Mouse (Mus musculus): ENCODE data around the gene Hdhd5. TPM values are rescaled to one million over a fixed set of nuclear protein-coding genes. Genes with fewer than 3 reads are reported as not detected.

Gene Hdhd5
- total RNA-seq, 2 experiments from 2014 or later, result 4.3 to 4.7 TPM

DNA sequence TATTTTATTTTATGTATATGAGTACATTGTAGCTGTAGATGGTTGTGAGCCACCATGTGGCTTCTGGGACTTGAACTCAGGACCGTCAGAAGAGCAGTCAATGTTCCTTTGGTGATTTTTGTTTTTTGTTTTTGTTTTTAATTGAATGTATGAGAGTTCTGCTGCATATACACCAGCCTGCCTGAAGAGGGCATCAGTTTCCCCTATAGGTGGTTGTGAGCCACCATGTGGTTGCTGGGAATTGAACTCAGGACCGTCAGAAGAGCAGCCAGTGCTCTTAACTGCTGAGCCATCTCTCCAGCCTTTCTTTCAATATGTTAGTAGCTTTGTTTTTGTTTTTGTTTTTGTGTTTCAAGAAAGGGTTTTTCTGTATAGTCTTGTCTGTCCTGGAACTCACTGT lies 5.2 kb upstream of the Hdhd5 start:
- ATAC-seq (replicated peaks; ENCODE audit: poor library complexity), result no peak

DNA sequence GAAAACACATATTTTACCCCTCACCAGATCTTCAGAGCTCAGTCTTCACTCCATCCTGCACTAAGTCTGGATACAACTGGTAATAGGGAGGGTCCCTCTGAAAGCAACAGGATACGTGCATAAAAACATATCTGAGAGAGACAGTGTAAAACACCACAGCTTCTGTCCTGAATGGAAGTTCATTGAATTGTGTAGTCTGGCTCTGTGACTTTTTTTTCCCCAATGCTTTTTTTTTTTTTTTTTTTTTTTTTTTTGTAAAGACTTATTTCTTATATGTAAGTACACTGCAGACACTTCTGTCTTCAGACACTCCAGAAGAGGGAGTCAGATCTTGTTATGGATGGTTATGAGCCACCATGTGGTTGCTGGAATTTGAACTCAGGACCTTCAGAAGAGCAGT lies 1.5 kb upstream of the Hdhd5 start:
- ATAC-seq (replicated peaks; ENCODE audit: poor library complexity), result no peak

DNA sequence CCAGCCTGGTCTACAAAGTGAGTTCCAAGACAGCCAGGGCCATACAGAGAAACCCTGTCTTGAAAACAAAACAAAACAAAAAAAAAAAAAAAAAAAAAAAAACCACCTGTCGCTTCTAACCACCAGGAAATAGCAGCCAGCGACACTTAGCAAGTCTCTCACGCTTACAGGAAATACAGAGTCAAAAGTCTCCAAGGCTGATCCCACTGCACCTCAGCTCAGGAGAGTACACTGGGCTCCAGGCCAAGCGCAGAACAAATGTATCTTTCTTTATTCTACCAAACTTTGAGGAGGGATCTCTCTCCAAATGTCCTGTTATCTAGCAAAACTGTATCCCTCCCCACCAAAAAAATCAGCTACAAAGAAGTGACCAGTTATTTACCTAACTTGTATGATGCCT lies 2.0 kb downstream of the Hdhd5 start:
- no peak for ATAC-seq (replicated peaks; ENCODE audit: poor library complexity)

DNA sequence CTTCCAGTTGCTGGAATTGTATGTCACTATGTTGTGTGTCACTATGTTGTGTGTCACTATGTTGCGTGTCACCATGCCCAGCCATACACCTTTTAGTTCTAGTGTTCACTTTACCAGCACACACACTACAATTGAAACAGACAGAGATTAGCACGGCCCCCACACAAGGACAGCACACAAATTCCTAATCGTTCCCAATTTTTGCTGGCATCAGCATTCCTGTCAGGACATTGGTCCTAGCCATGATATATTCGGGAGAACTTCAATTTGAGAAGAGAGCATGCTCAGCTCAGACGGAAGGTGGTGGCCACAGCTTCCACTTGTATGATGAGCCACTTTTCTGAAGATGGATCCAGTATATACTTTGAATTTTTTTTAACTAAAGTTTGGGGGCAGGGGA lies 6.3 kb downstream of the Hdhd5 start:
- no peak for ATAC-seq (replicated peaks; ENCODE audit: poor library complexity)

DNA sequence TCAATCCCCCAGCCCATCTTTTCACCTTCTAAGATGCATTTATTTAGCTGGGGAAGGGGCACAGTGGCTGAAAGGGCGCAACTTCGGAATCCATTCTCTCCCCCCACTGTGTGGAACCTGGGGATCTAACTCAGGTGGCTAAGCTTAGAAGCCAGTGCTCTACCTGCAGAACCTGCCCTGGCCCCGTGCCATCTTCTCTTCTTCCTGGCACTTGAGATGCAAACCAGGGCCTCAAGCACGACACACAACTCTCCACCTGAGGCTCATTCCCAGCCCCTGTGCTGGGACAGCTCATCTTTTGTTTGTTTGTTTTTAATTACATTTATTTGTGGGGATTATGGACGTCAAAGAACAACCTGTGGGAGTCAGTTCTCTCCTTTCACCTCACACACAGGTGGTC lies 11.5 kb downstream of the Hdhd5 start:
- ATAC-seq (replicated peaks; ENCODE audit: poor library complexity), result no peak

DNA sequence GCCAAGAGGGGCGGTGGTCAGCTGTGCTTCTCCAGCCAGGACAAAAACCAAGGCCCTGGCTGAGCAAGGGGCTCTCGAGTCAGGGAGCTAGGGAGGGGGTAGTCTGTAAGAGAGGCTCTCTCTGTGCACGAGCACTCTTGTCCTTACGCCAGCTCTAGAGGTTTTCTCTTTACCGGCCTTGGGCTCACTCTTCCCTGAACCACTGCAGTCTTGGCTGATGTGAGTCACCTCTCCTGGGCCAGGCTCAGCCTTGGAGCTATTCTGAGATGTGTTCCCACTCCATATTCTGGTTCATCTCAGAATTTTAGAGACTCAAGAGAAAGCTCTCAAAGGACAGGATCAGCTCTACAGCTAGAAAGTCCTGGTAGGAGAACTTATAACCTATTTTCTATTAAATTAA lies 13.8 kb downstream of the Hdhd5 start:
- no peak for ATAC-seq (replicated peaks; ENCODE audit: poor library complexity)

DNA sequence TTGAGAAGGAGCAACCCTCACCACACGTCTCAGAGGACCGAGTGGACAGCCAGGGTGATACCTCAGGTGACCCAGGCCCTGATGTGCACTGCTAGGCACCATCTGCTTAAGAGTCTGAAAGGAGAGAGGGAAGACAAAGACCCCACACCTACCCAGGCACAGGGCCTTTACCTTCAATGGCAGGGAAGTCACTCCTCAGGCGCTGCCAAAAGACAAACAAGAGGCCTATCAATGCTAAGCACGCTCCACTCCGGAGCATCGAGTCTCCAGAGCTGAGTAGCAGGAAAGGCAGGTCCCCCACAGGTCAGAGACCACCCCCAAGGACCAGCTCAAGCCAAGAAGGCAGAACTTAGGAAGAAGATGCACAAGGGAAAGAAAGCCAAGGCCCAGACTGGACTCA lies 14.2 kb downstream of the Hdhd5 start:
- peak; percentile 14; the same call in 1 of the 2 replicates for ATAC-seq (replicated peaks; ENCODE audit: poor library complexity)

DNA sequence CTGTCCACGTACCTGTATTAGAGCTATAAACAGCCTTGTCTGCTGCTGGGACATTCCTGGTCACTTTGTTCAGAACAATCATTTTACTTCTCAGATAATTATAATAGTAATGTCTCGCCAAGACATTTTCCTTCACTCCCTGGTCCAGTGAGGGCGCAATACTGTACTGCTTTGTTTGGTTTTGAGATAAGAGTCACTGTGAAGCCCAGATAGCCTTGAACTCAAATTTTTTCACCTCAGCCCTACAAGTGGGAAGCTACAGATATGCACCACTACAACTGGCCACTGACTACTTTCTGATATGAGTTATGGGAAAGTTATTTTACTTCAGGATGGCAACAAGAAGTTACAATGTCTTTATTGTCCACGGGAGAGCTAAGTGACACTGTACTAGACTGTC lies 14.7 kb downstream of the Hdhd5 start:
- peak; percentile 97 for ATAC-seq (replicated peaks; ENCODE audit: poor library complexity)

DNA sequence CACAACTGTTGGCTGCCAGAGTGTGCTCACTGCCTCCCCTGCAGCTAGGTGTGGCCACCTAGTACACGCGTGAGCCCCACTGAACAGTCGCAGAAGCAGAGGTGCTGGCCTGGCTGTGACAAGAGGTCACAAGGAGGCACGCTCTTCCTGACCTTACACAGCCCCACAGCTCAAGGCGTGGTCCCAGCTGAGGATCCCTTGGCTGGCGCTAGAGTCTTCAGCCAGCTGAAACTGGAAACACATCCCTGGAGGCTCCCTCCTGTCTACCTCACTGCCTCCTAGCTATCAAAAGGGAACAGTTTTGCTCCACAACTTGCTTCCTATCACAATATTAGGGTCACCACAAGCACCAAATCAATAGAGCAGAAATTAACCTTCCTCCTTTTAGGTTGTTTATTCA lies 19.9 kb downstream of the Hdhd5 start:
- ATAC-seq (replicated peaks; ENCODE audit: poor library complexity), result no peak

DNA sequence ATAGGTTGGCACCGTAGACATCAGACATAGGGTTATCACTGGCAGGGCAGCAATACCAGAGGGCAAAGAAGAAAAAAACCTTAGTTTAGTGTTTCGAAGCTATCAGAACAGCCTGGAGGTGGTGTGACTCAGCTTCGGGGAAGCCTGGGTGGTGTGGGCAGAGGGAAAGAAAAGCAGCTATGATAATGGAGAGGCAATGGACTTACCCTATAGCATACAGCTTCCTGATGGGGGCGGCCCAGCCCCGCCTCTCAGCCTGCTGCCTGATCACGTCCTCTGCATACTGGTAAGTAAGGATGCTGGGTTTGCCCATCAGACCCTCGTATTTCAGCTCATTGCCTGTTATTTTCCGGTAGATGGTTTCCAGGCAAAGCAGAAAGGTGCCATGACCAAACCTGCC lies 20.7 kb downstream of the Hdhd5 start:
- peak; percentile 66 for ATAC-seq (replicated peaks; ENCODE audit: poor library complexity)

DNA sequence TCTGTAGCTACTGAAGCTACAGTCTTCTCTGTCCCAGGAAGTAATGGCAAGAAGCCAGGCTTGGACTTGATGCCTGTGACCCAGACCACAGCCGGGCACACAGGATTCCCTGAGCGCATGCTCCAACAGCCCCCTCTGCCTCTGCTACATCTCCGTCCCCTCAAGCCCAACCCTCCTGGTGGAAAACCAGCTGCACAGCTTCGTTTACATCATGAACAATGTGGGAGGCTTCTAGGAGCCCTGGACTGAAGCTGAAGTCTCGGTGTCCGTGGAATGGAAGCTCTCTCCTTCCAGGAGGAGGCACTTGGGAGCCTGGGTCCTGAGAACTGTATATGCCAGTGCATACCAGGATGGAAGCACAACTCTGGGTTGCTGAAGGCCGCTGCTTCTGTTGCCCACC lies 21.1 kb downstream of the Hdhd5 start:
- no peak for ATAC-seq (replicated peaks; ENCODE audit: poor library complexity)

DNA sequence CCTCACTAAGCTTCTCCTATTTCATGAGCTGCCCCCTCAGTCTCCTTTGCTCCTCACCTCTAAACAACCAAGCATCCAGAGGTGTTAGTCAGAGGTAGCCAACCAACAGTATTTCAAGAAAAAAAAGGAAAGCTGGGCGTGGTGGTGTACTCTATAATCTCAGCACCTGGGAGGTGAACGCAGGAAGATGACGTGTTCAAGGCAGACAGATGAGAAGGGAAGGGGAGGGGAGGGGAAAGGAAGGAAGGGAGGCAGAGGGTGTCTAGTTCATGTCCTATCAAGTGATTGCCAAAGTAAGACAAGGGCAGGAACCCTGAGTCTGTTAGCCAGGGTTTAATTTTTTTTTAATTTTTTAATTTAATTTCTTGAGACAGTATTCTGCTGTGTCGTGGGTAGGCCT lies 22.5 kb downstream of the Hdhd5 start:
- no peak for ATAC-seq (replicated peaks; ENCODE audit: poor library complexity)

DNA sequence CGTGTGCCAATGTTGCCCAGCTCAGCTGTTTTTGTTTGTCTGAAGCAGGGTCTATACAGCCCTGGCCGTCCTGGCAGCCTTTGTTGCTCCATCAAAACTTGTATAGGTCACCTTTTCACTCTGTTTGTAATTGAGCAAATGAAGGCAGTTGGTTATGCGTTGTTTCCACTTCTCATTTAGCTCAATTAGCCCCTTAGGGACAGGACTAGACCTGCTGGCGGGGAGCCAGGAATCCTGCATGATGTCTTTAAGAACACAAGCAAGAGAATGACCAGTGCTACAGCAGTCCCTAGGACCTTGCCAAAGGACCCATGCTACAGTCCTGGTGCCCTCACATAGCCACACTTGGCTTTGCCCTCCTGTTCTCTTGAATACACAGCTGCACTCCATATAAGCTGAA lies 25.6 kb downstream of the Hdhd5 start:
- ATAC-seq (replicated peaks; ENCODE audit: poor library complexity), result no peak

DNA sequence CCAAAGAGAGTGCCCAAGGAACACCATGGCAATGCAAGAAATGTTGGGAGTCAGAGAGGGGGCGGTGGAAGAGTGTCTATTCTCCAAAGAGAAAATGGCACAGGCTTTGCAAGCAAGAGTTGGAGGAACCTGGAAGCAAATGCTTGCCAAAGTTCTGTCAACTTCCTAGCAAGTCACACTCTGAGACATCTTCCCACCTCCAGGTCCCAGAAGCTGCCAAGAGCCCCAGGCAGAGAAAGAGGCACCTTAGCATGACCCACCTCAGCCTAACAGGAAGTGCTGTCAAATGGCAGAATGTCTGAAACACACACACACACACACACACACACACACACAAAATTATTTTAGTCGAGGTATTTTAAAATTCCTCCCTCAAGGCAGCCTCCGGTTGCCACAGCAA lies 27.1 kb downstream of the Hdhd5 start:
- ATAC-seq (replicated peaks; ENCODE audit: poor library complexity), result no peak

DNA sequence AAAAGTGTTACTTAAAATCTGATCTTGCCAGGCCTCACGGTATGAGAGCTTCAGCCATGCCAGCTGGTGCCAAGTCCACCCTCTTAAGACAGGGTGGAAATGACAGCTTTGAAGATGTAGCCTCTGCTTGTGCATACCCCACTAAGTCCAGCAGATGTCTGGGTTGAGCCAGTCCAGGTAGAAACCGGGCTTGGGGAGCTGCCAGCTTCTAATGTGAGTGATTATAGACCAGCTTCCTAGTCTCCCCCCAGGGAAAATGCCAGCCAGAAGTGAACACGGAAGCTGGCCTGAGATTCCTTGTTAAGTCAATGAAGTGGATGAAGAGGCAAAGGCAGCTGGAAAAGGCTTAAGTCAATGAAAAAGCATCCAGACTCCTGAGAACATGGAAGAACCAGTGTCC lies 34.6 kb downstream of the Hdhd5 start:
- no peak for ATAC-seq (replicated peaks; ENCODE audit: poor library complexity)

DNA sequence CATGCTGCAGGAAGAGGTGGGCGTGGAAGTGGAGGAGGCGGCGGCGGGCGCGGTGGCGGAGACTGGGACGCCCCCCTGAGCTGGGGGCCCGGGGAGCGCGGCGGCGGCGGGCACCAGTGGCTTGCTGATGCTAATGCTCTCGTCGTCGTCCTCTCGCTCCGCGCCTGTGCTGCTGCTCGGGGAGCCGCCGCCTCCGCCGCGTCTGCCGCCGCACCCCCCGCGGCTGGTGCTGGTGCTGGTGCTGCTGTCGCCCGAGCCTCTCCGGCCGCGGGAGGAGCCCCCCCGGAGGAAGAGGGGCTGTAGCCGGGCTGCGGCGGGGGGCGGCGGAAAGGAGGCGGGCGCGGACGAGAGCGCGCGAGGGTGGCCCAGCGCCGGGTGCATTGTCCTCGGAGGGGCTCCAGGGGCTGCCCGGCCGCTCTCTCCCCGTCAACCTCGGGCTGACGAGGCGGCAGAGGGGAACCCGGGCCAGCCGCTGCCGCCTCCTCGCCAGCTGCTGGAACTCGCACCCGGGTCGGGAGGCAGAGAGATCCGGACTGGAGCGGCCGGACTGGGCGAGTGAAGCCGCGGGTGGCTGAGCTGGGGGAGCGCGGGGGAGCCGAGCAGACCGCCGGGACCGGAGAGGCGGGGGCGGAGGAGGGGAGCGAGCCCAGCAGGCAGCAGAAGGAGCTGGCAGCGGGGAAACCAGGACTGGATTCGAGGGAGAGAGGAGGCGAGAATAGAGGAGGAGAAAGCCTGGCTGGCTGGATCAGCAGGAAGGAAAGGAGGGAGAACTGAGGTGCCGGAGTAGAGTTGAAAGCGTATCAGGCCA lies 37.5 kb downstream of the Hdhd5 start, which contains the start of gene Tmem121b:
TSS of gene Tmem121b (minus strand) at position 434 of the 808 bp plus-strand sequence.
- peak; percentile 43 for ATAC-seq (replicated peaks; ENCODE audit: poor library complexity)

DNA sequence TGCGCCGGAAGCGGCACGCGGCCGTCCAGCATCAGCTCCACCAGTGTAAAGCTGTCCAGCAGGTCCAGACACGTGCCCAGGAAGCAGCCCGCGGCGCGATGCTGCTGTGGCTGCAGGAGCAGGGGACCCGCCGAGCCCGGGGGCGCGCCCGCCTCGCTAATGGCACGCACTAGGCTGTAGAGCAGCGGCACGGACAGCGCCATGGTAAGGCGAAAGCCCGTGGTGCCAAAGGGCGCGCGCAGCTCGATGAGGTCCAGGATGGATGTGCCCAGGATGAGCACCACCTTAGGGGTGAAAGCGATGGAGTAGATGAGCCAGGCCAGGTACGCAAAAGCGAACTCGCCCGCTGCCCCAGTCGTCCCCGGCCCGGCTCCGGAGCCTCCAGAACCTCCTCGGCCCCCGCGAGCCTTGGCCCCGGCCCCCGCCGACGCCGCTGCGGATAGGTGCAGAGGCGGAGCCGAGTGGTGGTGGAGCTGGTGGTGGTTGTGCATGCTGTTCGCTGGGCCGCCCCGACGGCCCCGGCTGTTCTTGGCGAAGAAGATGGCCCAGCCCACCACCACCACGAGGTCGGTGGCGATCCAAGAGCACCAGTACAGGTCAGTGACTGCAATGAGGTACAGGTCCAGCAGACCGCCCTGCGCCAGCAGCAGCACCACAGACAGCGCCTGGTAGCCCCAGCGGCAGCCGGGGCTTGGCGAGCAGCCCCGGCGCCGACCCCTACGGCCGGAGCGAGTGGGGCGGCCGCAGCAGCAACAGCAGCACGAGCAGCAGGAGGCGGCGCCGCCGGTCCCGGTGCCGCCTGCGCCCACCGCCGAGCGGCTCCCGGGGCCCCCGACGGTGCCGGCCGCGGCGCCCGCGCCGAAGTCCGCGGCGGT lies 38.4 kb downstream of the Hdhd5 start:
- ATAC-seq (replicated peaks; ENCODE audit: poor library complexity), result 0 out of 2 replicates have a peak, but pooled peaks have one; percentile 22

DNA sequence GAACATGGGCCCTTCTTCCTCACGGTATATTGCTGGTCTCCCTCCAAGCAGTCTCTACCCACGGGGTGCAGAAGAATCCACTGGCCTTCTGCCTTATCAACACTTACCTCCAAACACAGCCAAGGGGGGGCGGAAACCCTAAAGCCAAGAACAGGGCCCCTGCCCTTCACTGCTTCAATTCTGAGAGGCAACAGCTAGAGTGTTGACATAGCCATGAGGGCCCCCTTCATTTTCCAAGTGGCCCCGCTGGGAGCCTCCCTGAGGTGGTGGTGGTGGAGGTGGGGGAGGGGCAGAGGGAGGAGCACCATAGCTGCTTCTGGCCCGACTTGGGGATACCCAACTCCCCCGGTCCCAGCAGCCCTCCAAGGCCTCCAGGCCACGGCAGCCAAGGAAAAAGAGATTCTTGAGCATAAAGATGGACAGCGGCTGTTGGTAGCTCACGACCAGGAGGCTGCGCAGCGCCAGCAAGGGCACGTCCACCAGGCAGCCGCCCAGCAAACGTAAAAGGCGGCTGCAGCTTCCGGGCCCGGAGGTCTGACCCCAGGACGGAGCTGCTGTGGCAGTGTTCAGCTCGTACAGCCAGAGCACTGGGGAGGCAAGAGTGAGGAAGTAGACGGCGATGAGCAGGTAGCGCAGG lies 39.1 kb downstream of the Hdhd5 start:
- no peak for ATAC-seq (replicated peaks; ENCODE audit: poor library complexity)

DNA sequence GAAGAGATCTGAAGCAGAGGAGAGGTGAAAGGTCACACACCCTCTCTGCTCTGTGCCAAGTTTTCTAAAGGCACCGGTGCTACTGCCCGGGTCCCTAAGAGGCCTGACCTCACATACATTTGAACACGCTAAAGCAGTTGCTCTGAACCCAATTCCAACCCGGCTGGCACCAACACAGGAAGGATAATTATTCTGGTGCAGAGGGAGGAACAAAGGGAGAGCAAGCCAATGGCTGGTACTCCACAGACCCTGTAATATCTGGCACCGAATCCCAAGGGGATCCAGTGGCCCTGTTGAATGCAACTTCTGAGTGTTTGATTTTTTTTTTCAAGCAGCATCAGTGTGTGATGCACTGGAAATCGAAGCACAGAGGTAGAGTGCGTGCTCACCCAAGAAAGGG lies 40.1 kb downstream of the Hdhd5 start:
- no peak for ATAC-seq (replicated peaks; ENCODE audit: poor library complexity)

DNA sequence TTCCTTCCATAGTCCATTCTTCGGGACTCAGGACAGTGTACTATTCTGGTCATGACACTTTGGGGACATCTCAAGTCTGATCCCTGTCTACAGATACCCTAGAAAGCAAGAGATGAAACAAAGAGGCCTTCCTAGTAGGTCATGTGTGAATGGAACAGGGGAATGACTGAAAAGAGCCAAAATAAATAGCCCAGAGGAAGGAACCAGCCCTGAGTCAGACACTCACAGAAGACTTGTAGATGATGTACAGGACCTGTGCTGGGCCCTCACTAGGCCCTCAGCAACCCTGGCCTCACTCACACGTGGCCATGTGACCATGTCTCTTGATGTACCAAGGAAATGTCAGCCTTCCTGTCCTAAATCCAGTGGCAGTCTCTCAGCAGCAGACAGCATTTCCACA lies 41.7 kb downstream of the Hdhd5 start:
- no peak for ATAC-seq (replicated peaks; ENCODE audit: poor library complexity)

DNA sequence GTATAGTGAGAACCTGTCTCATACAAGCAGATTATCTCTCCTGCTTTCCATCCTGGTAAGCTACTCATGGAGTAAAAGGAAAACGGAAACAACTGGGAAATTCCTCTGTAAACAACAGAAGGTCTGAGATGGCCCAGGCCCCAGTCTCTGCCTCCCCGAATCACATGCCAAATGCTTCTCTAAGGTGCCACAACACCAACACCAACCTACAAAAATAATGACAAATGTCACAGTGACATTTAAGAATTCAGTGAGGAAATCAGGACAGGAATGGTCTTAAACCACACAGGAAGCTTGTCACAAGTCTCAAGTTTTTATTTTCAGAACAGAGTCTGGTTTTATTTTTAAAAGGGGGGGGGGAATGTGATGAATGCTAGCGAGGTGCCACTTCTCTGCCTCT lies 42.5 kb downstream of the Hdhd5 start:
- ATAC-seq (replicated peaks; ENCODE audit: poor library complexity), result no peak

Data from megakaryocyte progenitor cell, adult 5-6 weeks (primary cell).